Mouse (Mus musculus) heart, postnatal 25 days (tissue): ENCODE data around the gene Ccdc115. TPM values are rescaled to one million over a fixed set of nuclear protein-coding genes. Genes with fewer than 3 reads are reported as not detected.
"Not testable (repeated sequence)": the region's sequence is repeated elsewhere in the genome, so short reads cannot be mapped to it uniquely, and the experiment has no call there.

Experiments used
- DNase-seq: peaks from one replicate; pipeline ENCODE4 v3.0.0; 2022; ENCODE audit warnings: low spot score
- intact Hi-C: fragments of 180-260 bp; cut with DNase I; formaldehyde crosslinking; loops from one replicate; pipeline ENCODE4 v1.15.1; 2025
- total RNA-seq, 2 experiments: library from RNA; stranded (reverse); gene quantifications; 2 replicates each; pipeline ENCODE4 v1.2.3; 2021

Gene Ccdc115
- total RNA-seq, 2 experiments from 2014 or later = 14.9 to 15.3 TPM

- DNase-seq = no peak
- intact Hi-C loops = no loop called here
Observed at GRCm38 (mm10) chr1:34439961-34440630, 624 bp upstream of the Ccdc115 start.

- intact Hi-C loops = no loop called here
- DNase-seq = no peak
Observed at GRCm38 (mm10) chr1:34438381-34439051, 956 bp downstream of the Ccdc115 start.

GRCm38 (mm10) chr1:34437366-34437765 lies 2.1 kb downstream of the Ccdc115 start:
- intact Hi-C loops, DNase-seq: not testable (repeated sequence)

GRCm38 (mm10) chr1:34436374-34436773 lies 3.1 kb downstream of the Ccdc115 start:
- DNase-seq = no peak
- intact Hi-C loops = no loop called here

GRCm38 (mm10) chr1:34435371-34436120 lies 3.9 kb downstream of the Ccdc115 start:
- DNase-seq = no peak
- intact Hi-C loops = no loop called here

- intact Hi-C loops = no loop called here
- peak; percentile 74 for DNase-seq
Observed at GRCm38 (mm10) chr1:34434660-34435160, 4.8 kb downstream of the Ccdc115 start.

GRCm38 (mm10) chr1:34433891-34434521 lies 5.5 kb downstream of the Ccdc115 start:
- intact Hi-C loops = no loop called here

GRCm38 (mm10) chr1:34432776-34433481 lies 6.5 kb downstream of the Ccdc115 start:
- intact Hi-C loops = no loop called here
- no peak for DNase-seq

More at GRCm38 (mm10) chr1:34433891-34434521, 5.5 kb downstream of the Ccdc115 start:
- no peak for DNase-seq

- no peak for DNase-seq
- intact Hi-C loops = no loop called here
Observed at GRCm38 (mm10) chr1:34432411-34432775, 7.1 kb downstream of the Ccdc115 start.

GRCm38 (mm10) chr1:34431431-34431830 lies 8.0 kb downstream of the Ccdc115 start:
- intact Hi-C loops = no loop called here
- DNase-seq = no peak

- DNase-seq = no peak
- intact Hi-C loops = no loop called here
Observed at GRCm38 (mm10) chr1:34430981-34431380, 8.5 kb downstream of the Ccdc115 start.

- no peak for DNase-seq
- intact Hi-C loops = no loop called here
Observed at GRCm38 (mm10) chr1:34429281-34429680, 10.2 kb downstream of the Ccdc115 start.

GRCm38 (mm10) chr1:34428466-34428865 lies 11.0 kb downstream of the Ccdc115 start:
- no peak for DNase-seq
- intact Hi-C loops = no loop called here

- intact Hi-C loops = no loop called here
- DNase-seq = no peak
Observed at GRCm38 (mm10) chr1:34399182-34399953, 40.1 kb downstream of the Ccdc115 start.

GRCm38 (mm10) chr1:34396321-34396720 lies 43.2 kb downstream of the Ccdc115 start:
- intact Hi-C loops = no loop called here
- no peak for DNase-seq

- intact Hi-C loops = no loop called here
Observed at GRCm38 (mm10) chr1:34389234-34389891, 50.1 kb downstream of the Ccdc115 start.

GRCm38 (mm10) chr1:34388849-34389233 lies 50.6 kb downstream of the Ccdc115 start:
- intact Hi-C loops = no loop called here
- no peak for DNase-seq

More at GRCm38 (mm10) chr1:34389234-34389891, 50.1 kb downstream of the Ccdc115 start:
- peak; percentile 26 for DNase-seq
